Mouse (Mus musculus) right cerebral cortex, postnatal 4 days (tissue): ENCODE measurements around the gene Gm49320.
"Not testable (repeated sequence)": the region's sequence is repeated elsewhere in the genome, so short reads cannot be mapped to it uniquely, and the experiment has no call there.

Source experiments
- DNase-seq: peaks from one replicate; pipeline ENCODE4 v3.0.0-alpha.2; 2022

Gene Gm49320

GRCm38 (mm10) chr8:4226739-4227347 lies 11.8 kb upstream of the Gm49320 start, which contains the start of gene Lrrc8e:
Gene Lrrc8e, plus strand, starts transcription at chr8:4226827.
- no peak for DNase-seq

- no peak for DNase-seq
These were observed 10.7 kb upstream of the Gm49320 start for GRCm38 (mm10) chr8:4227919-4228318.

GRCm38 (mm10) chr8:4229784-4230183 lies 8.9 kb upstream of the Gm49320 start:
- no peak for DNase-seq

- DNase-seq: no peak
These were observed 7.9 kb upstream of the Gm49320 start for GRCm38 (mm10) chr8:4230612-4231351.

- no peak for DNase-seq
These were observed 741 bp upstream of the Gm49320 start for GRCm38 (mm10) chr8:4237814-4238433.

- no peak for DNase-seq
These were observed 677 bp downstream of the Gm49320 start for GRCm38 (mm10) chr8:4239193-4239890.

GRCm38 (mm10) chr8:4245061-4245460 lies 6.4 kb downstream of the Gm49320 start:
- DNase-seq: no peak

GRCm38 (mm10) chr8:4245737-4246136 lies 7.1 kb downstream of the Gm49320 start:
- DNase-seq: no peak

GRCm38 (mm10) chr8:4247241-4247640 lies 8.6 kb downstream of the Gm49320 start:
- DNase-seq: no peak

GRCm38 (mm10) chr8:4247951-4248540 lies 9.4 kb downstream of the Gm49320 start, which contains the start of gene Tgfbr3l:
Gene Tgfbr3l, plus strand, starts transcription at chr8:4248214.
- no peak for DNase-seq

GRCm38 (mm10) chr8:4249213-4249612 lies 10.5 kb downstream of the Gm49320 start:
- DNase-seq: no peak

- peak; percentile 93 for DNase-seq
These were observed 11.8 kb downstream of the Gm49320 start for GRCm38 (mm10) chr8:4250306-4250970.

GRCm38 (mm10) chr8:4252116-4252760 lies 13.6 kb downstream of the Gm49320 start:
- no peak for DNase-seq

- DNase-seq: peak; percentile 95
These were observed 14.5 kb downstream of the Gm49320 start, which contains the start of gene Snapc2 for GRCm38 (mm10) chr8:4252934-4253841. Gene Snapc2, plus strand, starts transcription at chr8:4253080.

- peak; percentile 75 for DNase-seq
These were observed 15.3 kb downstream of the Gm49320 start for GRCm38 (mm10) chr8:4254001-4254400.

- DNase-seq: not testable (repeated sequence)
These were observed 16.8 kb downstream of the Gm49320 start for GRCm38 (mm10) chr8:4255471-4255870.

GRCm38 (mm10) chr8:4256911-4257310 lies 18.2 kb downstream of the Gm49320 start:
- DNase-seq: peak; percentile 82

GRCm38 (mm10) chr8:4257350-4257749 lies 18.7 kb downstream of the Gm49320 start:
- no peak for DNase-seq

- peak; percentile 91 for DNase-seq
These were observed 19.6 kb downstream of the Gm49320 start for GRCm38 (mm10) chr8:4258233-4258632.

GRCm38 (mm10) chr8:4258678-4259077 lies 20.0 kb downstream of the Gm49320 start:
- no peak for DNase-seq
